Mouse (Mus musculus) hindbrain, postnatal 0 days (tissue): Measurements from ENCODE around the gene 5430419D17Rik. TPM values are rescaled to one million over a fixed set of nuclear protein-coding genes. Genes with fewer than 3 reads are reported as not detected.

Experiments used
- ATAC-seq: fragments of 200-750 bp; cut with Nextera tagmentation; 2 replicates; pipeline ENCODE4 v1.8.0; 2017; ENCODE audit warnings: mild to moderate bottlenecking, moderate TSS enrichment, moderate library complexity
- DNase-seq: peaks from one replicate; pipeline ENCODE4 v3.0.0-alpha.2; 2015; ENCODE audit warnings: low spot score
- H3K27ac ChIP-seq: fragments of 300-500 bp; sonication (generic); 2 replicates; pipeline ENCODE4 v1.5.1; 2014; ENCODE audit warnings: mild to moderate bottlenecking
- H3K27me3 ChIP-seq: fragments of 300-500 bp; sonication (generic); 2 replicates; pipeline ENCODE4 v1.6.1; 2014; ENCODE audit warnings: low read length, mixed read lengths; ENCODE audit not compliant: insufficient read depth
- H3K36me3 ChIP-seq: fragments of 300-500 bp; sonication (generic); 2 replicates; pipeline ENCODE4 v1.6.1; 2014; ENCODE audit warnings: low read length, mixed read lengths; ENCODE audit not compliant: insufficient read depth
- H3K4me1 ChIP-seq: fragments of 300-500 bp; sonication (generic); 2 replicates; pipeline ENCODE4 v1.6.1; 2014; ENCODE audit warnings: antibody characterized with exemption, low read length, mixed read lengths; ENCODE audit not compliant: insufficient read depth
- H3K4me2 ChIP-seq: fragments of 300-500 bp; sonication (generic); 2 replicates; pipeline ENCODE4 v1.6.1; 2014; ENCODE audit warnings: low read depth, mild to moderate bottlenecking, low read length, moderate library complexity, mixed read lengths
- H3K4me3 ChIP-seq: fragments of 300-500 bp; sonication (generic); 2 replicates; pipeline ENCODE4 v1.5.1; 2014; ENCODE audit warnings: low read length
- H3K9ac ChIP-seq: fragments of 300-500 bp; sonication (generic); replicated peaks from 2 replicates; pipeline ENCODE4 v1.6.1; 2014; ENCODE audit warnings: mild to moderate bottlenecking, low read length, moderate library complexity, mixed read lengths
- H3K9me3 ChIP-seq: fragments of 300-500 bp; sonication (generic); 2 replicates; pipeline ENCODE4 v1.6.1; 2016; ENCODE audit warnings: low read length, mixed read lengths
- CTCF ChIP-seq: IDR thresholded peaks from 2 replicates; pipeline ENCODE4 v1.5.1; 2016; ENCODE audit warnings: antibody characterized with exemption, control low read depth, low read depth
- WGBS: fragments of 180-500 bp; shearing (Covaris S2); extraction: QIAGEN DNeasy Blood & Tissue Kit; methylation state at CpG from one replicate; pipeline ENCODE4 v1.1.7; 2014; 5-methylcytosine and 5-hydroxymethylcytosine counted together
- polyA plus RNA-seq: library from polyadenylated mRNA; unstranded; fragments of >200 nt; fragmentation: Nextera tagmentation; extraction: Ambion mirVana; gene quantifications from 2 replicates; pipeline ENCODE4 v1.2.1, GENCODE M21; 2015
- total RNA-seq: library from RNA; depleted of rRNA; stranded (reverse); fragments of >200 nt; gene quantifications from 2 replicates; pipeline ENCODE4 v1.2.3, GENCODE M21; 2014

Gene 5430419D17Rik
- total and polyA plus RNA-seq, 2 experiments from 2014 or later: 0.09 to 0.31 TPM

DNA sequence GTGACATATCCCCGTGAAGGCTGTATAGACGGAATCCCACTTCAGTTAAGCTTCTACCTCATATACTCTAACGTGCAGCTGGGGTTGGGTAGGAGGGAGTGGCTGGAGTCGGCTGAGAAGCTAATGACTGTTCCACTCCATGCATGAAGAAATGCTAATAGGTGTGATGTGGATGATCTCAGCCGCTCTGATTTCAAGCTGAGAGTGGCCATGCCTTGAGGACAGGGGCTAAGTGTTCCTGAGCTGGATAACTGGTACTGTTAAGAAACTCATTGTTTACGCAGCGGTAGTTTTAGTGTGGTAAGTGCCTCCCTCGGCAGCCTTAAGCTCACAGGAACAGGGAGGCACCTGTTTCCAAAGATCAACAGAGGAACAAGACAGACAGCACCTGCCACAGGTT, 129.1 kb downstream of the 5430419D17Rik start:
- 80% methylated on average over 8 of the region's 8 CpGs for WGBS
- no peak for TF ChIP-seq CTCF
- ATAC-seq (no peak), DNase-seq (no peak)
- Histone ChIP-seq H3K9me3 (no peaks in the 10 kb centered on the region), H3K36me3 (no peaks in the 10 kb centered on the region), H3K4me1 (no peaks in the 10 kb centered on the region), H3K27me3 (no peaks in the 10 kb centered on the region), H3K4me2 (no peak overlapping the region), H3K9ac (no peak overlapping the region), H3K4me3 (no peak overlapping the region), H3K27ac (no peak overlapping the region)

DNA sequence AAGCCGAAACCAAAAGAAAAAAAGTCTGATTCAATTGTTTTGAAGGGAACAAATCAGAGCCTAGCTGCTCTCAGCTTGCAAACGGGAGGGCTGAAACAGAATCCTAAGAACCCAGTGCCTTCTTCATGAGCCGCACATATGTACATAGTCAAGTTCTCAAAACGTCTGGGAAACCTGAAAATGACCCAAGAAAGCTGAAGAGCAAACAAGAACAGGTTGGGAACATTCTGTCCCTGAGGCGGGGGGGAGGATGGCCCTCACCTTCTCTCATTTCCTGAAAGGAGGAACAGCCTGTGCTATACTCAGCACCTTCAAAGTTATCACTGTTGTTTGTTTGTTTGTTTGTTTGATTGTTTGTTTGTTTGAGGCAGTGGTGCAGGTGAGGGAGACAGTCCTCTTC, 132.5 kb downstream of the 5430419D17Rik start:
- WGBS: 80% methylated on average over 5 of the region's 5 CpGs
- Histone ChIP-seq H3K4me2 (no peak overlapping the region), H3K9me3 (no peaks in the 10 kb centered on the region), H3K27ac (no peak overlapping the region), H3K4me1 (no peaks in the 10 kb centered on the region), H3K4me3 (no peak overlapping the region), H3K27me3 (no peaks in the 10 kb centered on the region), H3K9ac (no peak overlapping the region), H3K36me3 (no peaks in the 10 kb centered on the region)
- no peak for DNase-seq
- no peak for TF ChIP-seq CTCF
- ATAC-seq: no peak

DNA sequence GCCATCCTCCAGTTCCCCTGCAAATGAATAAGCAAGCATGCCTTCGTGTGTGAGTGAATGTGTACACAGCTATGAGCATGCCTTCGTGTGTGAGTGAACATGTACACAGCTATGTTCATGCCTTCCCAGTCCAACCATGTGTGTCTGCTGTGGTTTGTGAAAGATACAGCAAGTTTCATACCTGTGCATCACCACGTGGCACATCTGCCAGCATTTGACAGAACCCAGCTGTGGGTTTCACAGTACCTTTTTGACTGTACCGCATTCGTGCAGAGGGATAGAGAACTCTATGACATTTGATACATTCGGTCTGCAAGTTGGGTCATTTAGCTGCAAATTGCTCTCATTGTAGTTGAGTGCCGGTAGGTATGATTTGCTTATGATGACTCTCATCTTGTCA, 140.3 kb downstream of the 5430419D17Rik start:
- Histone ChIP-seq H3K9ac (no peak overlapping the region), H3K4me3 (no peak overlapping the region), H3K36me3 (no peaks in the 10 kb centered on the region), H3K4me1 (no peaks in the 10 kb centered on the region), H3K27me3 (no peaks in the 10 kb centered on the region), H3K4me2 (no peak overlapping the region), H3K27ac (no peak overlapping the region), H3K9me3 (no peaks in the 10 kb centered on the region)
- ATAC-seq (no peak), DNase-seq (no peak)
- TF ChIP-seq CTCF: no peak
- WGBS: 87% methylated on average over 7 of the region's 7 CpGs

DNA sequence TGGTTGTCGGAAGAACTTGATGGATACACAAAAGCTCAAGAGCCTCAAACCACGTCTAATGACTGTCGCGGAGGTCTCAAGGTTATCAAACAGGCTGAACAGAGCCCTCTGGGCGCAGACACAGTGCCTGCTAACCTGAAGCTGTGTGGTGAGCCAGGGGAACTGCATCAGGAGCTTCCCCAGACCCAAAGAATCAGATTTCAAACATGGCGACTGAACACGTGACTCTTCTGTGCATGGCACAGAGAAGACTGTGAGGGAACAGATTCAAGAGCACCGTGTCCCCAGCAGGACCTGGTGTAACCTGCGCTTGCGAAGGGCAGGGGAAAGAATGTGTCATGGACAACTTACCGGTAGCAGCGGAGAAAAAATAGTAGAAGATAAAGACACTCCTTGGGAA, 143.4 kb downstream of the 5430419D17Rik start:
- TF ChIP-seq CTCF: no peak

DNA sequence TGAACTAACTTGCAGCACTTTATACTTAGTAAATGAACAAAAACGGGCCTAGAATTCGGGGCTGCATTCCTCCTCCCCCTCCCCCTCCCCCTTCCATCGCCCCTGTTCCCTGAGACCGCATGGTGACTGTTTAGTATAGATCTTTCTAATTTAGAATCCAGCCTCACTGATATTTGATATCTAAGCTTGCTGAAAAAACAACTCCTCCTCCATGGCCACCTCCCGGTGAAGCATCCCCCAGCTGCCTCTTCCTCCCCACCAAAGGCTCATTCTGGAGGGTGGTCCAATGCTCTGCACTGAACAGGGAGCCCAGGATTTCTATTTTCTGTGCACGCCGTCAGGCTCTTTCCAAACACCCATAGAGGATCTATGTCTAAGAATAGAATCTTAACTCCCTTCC, 144.1 kb downstream of the 5430419D17Rik start:
- Histone ChIP-seq H3K4me2 (no peak overlapping the region), H3K9ac (no peak overlapping the region), H3K27ac (no peak overlapping the region), H3K4me1 (no peaks in the 10 kb centered on the region), H3K36me3 (no peaks in the 10 kb centered on the region), H3K9me3 (no peaks in the 10 kb centered on the region), H3K4me3 (no peak overlapping the region), H3K27me3 (no peaks in the 10 kb centered on the region)
- no peak for ATAC-seq
- no peak for DNase-seq
- TF ChIP-seq CTCF: no peak
- WGBS: 85% methylated on average over 5 of the region's 7 CpGs

More for the DNA sequence above, 143.4 kb downstream of the 5430419D17Rik start:
- H3K9me3 ChIP-seq: no peaks in the 10 kb centered on the region
- no peaks in the 10 kb centered on the region for H3K4me1 ChIP-seq
- DNase-seq (no peak), ATAC-seq (no peak)
- no peak overlapping the region for H3K4me3 ChIP-seq
- no peak overlapping the region for H3K4me2 ChIP-seq
- WGBS: 77% methylated on average over 12 of the region's 12 CpGs
- H3K27ac ChIP-seq: no peak overlapping the region
- no peaks in the 10 kb centered on the region for H3K27me3 ChIP-seq
- no peaks in the 10 kb centered on the region for H3K36me3 ChIP-seq
- no peak overlapping the region for H3K9ac ChIP-seq

DNA sequence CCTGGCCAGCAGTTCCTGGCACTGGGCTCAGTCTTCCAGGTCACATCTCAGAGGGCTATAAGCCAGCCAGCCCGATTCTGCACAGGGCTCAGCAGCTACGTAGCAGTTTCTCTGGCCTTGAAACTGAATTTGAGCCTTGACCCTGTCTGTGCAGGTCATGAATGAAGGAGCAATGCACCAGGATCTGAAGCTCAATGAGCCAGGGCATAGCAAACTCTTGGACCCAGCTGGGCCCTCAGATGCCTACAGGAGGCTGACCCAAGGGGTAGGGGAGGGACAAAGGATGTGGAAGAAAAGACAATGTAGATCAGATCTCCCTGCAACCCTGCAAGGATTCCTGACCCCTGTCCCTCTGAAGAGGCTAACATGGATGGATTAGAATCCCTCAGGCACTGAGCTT, 148.0 kb downstream of the 5430419D17Rik start, which contains the start of gene Cuzd1:
Cuzd1 (minus strand) TSS at position 101 of the 400 bp plus-strand sequence.
- no peak for TF ChIP-seq CTCF
- Histone ChIP-seq H3K36me3 (no peaks in the 10 kb centered on the region), H3K4me3 (no peak within 1 kb of the TSS), H3K27ac (no peak within 1 kb of the TSS), H3K9ac (no peak within 1 kb of the TSS), H3K9me3 (no peaks in the 10 kb centered on the region), H3K27me3 (no peaks in the 10 kb centered on the region), H3K4me2 (no peak within 1 kb of the TSS), H3K4me1 (no peaks in the 10 kb centered on the region)
- no peak for DNase-seq
- ATAC-seq: no peak
- WGBS: 63% methylated on average over 2 of the region's 2 CpGs

DNA sequence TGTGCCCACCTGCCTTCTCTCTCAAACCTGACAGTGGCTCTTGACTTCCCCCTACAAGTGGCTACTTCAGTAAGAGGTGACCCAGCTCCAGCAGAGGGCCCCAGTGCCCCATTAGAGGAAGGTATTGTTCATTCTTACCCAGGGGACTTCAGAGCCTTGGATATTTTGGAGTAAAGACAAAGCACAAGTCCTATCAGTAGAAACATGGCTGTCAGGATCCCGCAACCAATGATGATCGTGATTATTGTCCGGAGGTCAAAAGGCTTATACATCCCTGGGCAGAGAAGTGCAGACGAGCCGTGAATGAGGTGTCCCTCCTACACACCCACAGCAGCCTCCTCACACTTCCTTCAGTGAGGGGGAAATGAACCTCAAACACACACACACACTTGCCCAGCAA, 152.9 kb downstream of the 5430419D17Rik start:
- DNase-seq (no peak), ATAC-seq (no peak)
- H3K9ac ChIP-seq: no peak overlapping the region
- H3K4me1 ChIP-seq: no peaks in the 10 kb centered on the region
- H3K9me3 ChIP-seq: no peaks in the 10 kb centered on the region
- H3K27me3 ChIP-seq: no peaks in the 10 kb centered on the region
- no peak for TF ChIP-seq CTCF
- H3K4me3 ChIP-seq: no peak overlapping the region
- H3K4me2 ChIP-seq: no peak overlapping the region
- no peak overlapping the region for H3K27ac ChIP-seq
- H3K36me3 ChIP-seq: no peaks in the 10 kb centered on the region
- 92% methylated on average over 5 of the region's 5 CpGs for WGBS
